Mouse (Mus musculus) left cerebral cortex, postnatal 14 days (tissue): ENCODE measurements around the gene Rasa1. TPM values are rescaled to one million over a fixed set of nuclear protein-coding genes. Genes with fewer than 3 reads are reported as not detected.
A peak's percentile ranks its signal among the peaks of the same experiment; 100 is the strongest.

Experiments used
- DNase-seq, 2 experiments: peaks; one replicate each; pipeline ENCODE4 v3.0.0; 2021 to 2022; ENCODE audit warnings: low spot score in 2 of 2, mixed read lengths in 1 of 2
- intact Hi-C: fragments of 180-260 bp; cut with DNase I; formaldehyde crosslinking; loops from one replicate; pipeline ENCODE4 v1.15.1; 2025
- long read RNA-seq, 2 experiments: library from polyadenylated mRNA; stranded (forward); transcript quantifications; one replicate each; pipeline ENCODE4 v2.0.0; 2021
- total RNA-seq, 2 experiments: library from RNA; stranded (reverse); gene quantifications; 2 replicates each; pipeline ENCODE4 v1.2.3; 2021

Gene Rasa1
- total RNA-seq: 10 to 100 TPM; 47.9 to 51.3 TPM
- long read RNA-seq, experiment 1, full-length matches to known transcripts: 37 of 41 reads
- long read RNA-seq, experiment 1, partial matches to known transcripts: 3 of 41 reads
- long read RNA-seq, experiment 1, other reads (novel, unspliced or antisense): 1 of 41 reads
- long read RNA-seq, experiment 2, full-length matches to known transcripts: 14 of 18 reads
- long read RNA-seq, experiment 2, partial matches to known transcripts: 1 of 18 reads
- long read RNA-seq, experiment 2, other reads (novel, unspliced or antisense): 3 of 18 reads

DNA sequence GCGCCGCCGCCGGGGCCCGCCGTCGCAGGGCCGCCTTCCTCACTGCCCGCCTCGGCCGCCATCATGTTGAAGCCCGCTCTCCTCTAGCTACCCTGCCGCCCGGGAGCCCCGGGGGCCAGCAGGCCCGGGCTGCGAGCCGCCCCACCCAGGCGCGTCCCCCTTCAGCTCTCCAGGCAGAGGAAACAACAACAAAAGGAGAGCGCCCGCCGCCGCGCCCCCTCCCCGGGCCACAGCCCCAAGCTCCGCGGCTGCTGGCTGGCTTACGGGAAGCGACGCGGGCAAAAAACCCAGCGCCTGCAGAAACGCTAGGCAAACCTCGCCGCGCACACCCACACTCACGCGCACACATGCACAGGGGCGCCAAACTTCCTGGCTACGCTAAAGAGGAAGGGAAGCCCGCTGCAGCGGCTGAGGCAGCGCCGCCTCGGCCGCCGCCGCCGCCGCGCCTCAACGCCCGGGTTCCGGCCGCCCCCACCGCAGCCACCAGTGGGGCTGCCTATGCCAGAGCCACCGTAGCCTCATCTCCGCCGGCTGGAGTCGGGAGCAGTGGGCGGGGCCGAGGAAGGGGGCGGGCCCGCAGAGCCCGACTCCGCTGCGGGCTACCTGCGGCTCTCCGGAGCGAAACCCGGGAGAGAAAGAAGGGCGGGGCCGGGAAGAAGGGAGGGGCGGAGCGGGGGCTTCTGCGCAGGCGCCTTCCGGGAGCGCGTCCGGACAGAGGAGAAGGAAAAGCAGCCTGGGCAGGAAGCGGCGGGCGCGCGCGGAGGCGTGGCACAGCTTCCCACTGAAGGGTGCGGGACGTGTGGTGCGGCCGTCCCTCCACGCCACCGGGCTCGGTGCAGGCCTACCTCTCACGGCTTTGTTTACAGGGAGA, at the start of gene Rasa1:
TSS of gene Rasa1 (minus strand) at position 288 of the 871 bp plus-strand sequence.
- DNase-seq: peak; percentile 92 to 93
- intact Hi-C loops: loop anchor here (5.0 kb wide), 1 partner anchor 148 kb away; no protein-coding TSS in a partner anchor

DNA sequence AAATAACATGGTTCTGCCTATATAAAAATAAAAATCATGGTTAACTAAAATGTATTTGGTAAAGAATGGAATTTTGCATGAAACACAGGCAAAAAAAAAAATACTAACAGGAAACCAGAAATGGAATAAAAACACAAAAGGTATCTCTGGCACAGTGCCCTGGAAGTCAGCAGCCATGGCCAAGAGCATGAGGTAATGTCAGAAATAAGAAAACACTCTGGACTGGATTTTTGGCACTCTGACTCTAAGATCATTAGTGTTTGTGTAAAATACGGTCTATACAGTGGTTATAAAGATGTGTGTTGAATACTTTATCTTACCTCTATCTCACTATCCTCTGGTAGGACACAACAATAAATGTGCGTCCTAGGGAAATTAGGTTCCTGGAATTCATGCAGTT, 22.6 kb upstream of the Rasa1 start:
- intact Hi-C loops: no loop called here
- DNase-seq: no peak

DNA sequence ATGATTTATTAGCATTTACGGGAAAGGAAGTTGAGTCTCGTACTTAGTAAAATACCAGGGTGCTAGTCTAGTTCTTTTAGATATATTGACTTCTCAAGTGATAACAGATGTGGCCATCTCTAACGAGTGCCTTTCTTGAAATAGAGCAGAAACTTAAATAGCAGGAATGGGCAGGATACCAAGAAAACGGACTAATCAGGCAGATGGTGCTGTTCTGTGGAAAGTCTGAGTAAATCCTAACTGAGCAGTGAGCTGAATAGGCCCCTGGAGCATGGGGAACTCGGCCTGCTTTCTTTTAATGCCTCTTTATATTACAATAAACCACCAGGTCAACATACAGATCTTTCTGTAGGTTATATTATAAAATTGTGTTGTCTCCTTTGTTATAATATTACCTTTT, 22.0 kb upstream of the Rasa1 start:
- intact Hi-C loops: no loop called here
- peak; percentile 66 to 74 for DNase-seq

DNA sequence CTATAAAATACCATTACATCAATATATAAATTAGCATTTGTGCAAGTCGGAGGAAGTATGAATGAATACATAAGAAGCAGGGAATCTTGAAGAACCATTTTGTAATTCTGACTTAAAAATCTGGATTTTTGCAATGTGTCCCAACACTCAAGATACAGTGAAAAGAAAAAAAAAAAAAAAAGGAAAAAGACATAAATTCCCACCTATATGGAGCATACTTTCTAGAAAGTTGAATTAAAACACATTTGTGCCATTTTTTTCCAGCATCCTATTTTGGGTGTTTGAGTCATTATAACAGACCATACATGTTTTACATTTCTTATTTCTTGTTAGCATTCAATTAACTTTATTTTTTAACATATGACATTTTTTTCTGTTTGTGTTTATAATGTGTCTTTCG, 21.6 kb upstream of the Rasa1 start:
- intact Hi-C loops: no loop called here
- DNase-seq: no peak

DNA sequence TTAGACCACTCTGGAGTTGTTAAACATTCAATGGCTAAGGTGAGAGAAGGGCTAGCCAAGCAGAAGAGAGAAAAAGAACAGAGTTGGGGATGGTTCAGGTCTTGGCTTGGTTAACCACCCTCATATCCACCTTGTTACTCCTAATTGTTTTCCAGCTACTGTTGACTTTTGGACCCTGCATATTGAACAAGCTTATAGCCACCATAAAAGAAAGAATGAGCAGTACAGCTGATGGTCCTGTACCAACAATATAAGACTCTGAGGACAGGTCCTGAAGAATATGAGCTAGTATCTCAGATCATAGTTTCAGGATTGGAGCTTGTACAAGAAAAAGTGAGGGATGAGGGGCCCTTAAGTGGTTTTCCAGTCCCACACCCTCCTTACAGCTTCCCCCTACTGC, 17.1 kb upstream of the Rasa1 start:
- intact Hi-C loops: no loop called here
- no peak for DNase-seq

DNA sequence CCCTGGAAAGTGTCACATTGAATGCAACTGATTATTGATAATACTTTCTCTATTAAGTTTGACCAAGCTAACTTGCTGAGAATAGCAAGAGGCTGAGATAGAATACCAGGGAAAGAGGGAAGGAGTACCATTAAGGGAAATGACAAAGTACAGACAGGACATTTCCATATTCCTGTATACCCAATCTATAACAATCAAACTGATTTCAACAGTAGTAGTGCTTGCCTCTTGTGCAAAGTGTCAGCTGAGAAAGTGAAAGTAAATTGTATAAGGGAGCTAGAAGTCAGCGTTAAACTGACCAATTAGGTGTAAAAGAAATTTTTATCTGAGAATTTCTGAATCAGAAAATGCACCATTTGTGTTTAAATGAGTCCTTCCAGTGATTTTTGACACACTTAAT, 1.7 kb upstream of the Rasa1 start:
- intact Hi-C loops: no loop called here

DNA sequence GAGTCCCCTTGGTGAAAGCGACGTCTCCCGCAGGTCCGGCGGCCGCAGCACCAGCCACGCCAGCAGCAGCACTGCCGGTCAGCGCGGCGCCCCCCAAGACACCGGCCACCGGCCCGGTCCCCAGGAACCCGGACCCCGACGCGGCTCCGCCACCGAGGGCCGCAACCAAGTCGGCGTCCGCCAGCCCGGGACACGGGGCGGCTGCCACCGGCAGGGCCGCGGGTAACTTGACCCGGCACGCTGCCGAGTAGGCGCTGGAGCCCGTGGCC, 422 bp downstream of the Rasa1 start:
- DNase-seq: peak in 1 of 2 experiments; percentile 29
- intact Hi-C loops: loop anchor here (5.0 kb wide), 1 partner anchor 149 kb away; no protein-coding TSS in a partner anchor

More for the DNA sequence above, 1.7 kb upstream of the Rasa1 start:
- DNase-seq: no peak

DNA sequence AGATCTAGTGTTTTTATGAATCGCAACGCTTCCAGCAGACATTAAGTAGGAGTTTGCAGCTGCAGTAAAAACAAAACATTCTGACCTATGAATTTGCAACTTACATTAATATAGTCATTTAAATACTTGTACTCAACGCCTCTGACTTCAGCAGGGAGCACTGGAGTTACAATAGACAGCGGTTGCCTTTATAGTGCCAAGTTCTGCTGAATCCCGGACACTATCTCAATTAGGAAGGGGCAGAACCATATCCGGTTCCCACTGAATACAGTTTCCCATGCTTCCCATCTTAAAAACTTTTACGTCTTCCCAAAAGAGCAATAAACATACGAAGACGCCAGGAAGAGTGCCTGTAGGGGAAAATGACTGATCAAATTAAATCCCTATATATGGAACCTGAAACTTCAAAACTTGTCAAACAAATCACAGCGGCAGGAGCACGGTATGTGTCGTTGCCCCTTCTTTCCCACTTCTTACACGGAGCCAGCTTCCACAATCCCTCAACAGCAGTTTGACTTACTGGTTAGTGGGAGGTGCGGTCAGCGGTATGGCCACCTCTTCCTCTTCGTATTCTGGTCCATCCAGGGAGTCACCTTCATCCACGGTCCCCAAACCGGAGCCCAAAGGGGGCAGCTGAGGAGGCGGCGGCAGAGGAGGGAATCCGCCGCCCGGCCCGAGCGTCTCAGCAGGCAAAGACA, 905 bp downstream of the Rasa1 start:
- DNase-seq: peak in 1 of 2 experiments; percentile 14
- intact Hi-C loops: loop anchor here (5.0 kb wide), 1 partner anchor 149 kb away; no protein-coding TSS in a partner anchor

DNA sequence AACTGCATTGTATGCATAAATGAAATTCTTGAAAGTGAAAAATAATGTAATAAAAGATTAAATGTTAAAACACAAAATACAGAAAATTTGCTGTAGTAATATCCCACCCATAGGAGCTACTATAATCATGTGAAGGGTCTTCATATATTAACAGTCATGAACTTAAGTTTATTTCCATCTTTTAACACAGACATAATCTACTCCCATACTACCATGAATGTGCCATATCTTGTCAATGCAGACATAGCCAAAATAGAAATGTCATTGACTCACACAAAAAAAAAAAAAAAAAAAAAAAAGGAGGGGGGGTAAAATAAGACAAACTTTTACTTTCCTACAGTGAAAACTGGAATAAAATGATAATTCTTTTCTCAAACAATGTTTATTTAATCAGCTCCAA, 6.3 kb downstream of the Rasa1 start:
- intact Hi-C loops: no loop called here

DNA sequence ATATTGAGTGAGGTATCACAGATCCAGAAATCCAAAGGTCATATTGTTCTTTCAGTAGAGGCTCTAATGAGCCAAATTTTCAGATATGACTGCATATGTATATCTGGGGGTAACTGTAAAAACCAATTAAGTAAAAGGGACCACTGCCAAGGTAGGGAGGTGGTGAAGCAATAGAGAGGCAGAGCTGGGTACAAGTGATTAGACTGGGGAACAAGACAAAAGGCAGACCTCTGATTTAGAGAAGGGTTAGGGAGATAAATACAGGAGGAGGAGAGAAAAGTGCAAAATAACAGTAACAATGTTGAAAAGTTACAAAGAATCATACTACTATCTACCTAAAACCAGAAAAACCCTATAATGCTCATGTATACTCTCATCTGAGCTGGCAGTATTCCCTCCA, 10.0 kb downstream of the Rasa1 start:
- DNase-seq: no peak
- intact Hi-C loops: no loop called here

More for the DNA sequence above, 6.3 kb downstream of the Rasa1 start:
- DNase-seq: no peak

DNA sequence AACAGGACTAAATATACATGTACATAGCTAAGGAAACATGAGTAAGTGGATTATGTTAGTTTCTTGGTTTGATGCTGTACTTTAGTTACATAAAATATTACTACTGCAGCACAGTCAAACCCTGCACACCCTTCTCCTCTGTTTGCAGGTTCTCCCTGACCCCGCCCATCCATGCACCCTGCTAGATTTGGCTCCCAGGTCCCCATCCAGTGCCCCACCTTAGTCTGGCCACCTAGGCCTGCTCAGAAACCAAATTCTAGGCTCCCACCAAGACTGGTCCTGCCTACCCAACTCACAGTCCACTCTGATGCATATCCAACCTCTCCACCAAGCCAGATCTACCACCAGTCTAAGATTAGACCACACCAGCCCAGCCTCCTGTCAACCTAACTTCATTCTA, 14.4 kb downstream of the Rasa1 start:
- intact Hi-C loops: no loop called here
- DNase-seq: no peak

DNA sequence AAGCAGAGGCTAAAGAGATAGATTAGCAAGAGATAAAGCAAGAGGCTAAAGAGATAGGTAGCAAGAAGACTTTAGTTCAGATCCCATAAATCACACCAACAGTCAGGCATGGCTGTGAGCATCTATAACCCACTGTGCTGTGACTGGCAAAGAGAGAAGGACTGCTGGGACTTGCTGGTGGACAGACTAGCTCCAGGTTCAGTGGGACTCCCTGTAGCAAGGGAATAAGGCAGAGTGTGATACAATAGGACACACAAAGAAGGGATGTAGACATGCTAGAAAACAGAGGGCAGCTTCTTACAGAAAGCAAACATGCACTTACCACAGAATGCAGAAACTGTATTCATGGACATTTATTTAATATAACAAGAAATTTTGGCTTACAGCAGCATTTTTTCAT, 15.1 kb downstream of the Rasa1 start:
- DNase-seq: no peak
- intact Hi-C loops: no loop called here

DNA sequence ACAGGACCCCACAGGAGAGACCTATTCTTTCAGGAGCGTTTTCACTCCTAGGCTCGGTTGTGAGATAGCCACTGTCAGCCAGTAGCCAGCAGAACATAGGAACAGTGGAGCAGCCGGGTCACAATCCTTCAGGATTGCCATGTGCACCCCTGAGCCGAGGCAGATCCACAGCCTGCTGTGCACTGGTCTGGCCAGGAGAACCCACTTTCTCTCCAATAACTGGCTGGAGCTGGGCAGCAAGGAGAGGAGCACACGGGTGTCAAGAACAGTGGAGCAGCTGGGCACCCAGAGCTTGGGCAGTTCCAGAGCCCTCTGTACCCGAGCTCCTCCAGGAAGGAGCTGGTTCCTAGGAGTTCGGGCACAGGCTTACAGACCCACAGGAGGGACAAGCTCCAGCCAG, 50.2 kb downstream of the Rasa1 start:
- intact Hi-C loops: no loop called here

DNA sequence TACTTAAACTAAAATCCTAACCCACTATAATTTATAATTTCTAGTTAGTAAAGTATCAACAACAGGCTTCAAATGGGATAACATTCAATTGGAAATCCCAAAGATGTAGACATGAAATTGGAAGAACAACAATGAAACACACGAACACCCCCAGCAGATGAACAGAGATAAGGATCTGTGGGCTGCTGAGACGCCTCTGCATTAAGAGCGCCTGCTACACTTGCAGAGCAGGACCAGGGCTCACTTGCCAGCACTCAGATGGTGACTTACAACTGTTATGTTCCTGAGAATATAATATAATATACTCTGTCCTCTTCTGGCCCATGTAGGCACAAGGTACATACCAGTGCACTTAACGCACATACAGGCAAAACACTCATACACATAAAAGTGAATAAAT, 70.3 kb downstream of the Rasa1 start:
- intact Hi-C loops: no loop called here

More for the DNA sequence above, 50.2 kb downstream of the Rasa1 start:
- no peak for DNase-seq

DNA sequence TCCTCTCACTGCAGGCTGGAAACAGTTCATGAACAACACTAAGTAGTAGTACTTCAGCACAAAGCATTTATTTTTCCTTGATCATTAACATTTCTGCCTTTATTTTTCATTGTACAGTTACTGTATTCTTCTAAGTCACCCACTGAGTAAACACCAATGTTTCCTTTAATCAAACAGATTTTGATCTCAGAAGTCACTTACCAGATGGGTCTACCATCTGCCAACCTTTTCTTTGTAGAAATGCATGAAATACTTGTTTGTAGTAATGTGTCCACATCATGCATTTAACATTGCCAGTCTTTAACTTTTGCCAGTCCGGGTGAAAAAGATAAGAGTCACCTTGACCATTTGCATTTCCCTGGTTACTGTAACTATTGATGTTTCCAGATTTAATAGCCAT, 78.6 kb downstream of the Rasa1 start:
- no peak for DNase-seq
- intact Hi-C loops: no loop called here

More for the DNA sequence above, 70.3 kb downstream of the Rasa1 start:
- DNase-seq: no peak

DNA sequence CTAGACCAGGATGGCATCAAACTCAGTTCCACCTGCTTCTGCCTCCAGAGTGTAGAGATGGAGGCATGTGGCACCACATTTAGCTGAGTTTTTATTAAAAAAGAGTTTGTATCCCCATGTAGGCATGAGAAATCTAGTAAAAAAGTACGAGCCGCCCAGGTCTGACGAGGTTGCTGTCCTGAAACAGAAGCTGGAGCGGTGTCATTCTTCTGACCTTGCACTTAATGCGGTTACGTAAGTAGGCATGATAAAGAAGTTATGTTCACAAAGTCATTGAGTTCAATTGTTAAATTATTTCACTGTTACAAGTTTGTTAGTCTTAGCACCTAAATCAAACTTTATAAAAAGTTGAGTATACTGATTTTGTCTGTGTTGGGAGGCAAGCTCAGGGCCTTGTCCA, 80.3 kb downstream of the Rasa1 start:
- intact Hi-C loops: no loop called here
- no peak for DNase-seq

DNA sequence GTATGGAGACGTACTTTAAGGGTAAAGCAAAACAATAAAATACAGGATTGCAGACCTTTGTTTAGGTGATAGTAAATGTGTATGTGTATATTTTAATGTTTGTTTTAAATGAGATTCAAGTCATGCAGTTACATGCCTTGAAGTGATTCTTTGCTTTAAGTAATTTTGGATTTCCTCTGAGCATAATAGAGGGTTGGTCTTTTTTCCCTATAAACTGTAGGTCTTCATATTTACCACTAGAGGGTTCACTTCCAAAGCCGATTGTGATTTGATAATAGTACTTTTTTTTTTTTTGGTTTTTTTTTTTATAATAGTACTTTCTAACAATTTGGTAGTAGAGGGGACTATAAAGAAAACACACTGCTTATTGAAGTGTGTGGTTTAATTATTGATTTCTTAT, 81.4 kb downstream of the Rasa1 start:
- no peak for DNase-seq
- intact Hi-C loops: no loop called here

DNA sequence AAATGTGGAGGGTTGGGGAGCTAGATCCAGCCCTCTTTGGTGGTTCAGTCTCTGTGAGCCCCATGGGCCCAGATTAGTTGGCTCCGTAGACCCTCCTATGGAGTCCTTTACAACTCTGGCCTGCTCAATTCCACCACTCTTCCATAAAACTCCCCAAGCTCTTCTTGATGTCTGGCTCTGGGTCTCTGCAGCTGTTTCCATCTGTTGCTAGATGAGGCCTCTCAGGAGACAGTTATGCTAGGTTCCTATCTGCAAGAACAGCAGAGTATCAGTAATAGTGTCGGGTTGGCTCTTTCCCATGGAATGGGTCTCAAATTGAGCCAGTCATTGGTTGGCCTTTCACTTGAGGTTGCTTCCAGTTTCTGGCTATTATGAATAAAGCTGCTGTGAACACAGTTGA, 97.7 kb downstream of the Rasa1 start:
- no peak for DNase-seq

DNA sequence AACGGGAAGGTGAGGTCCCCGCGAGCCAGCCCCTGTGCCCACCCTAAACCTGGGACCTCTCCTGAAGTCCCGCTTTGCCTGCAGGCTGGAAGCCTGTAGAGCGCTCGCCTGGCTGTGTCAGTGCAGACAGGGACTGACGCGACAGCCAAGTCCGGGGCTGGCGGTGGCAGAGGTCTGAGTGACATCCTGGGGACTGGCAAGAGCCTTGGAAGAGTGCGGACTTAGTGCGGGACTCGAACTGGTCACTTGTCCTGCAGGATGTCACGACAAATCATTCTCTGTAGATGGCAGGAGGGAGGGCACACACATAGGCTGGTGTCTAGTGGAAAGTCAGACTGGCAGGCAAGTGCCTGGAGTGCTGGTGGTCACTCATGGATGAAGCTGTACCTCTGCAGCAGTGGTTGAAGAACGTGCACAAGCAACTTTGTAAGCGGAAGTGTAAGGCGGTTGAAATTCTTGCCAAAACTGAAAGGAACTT, 99.2 kb downstream of the Rasa1 start:
- intact Hi-C loops: no loop called here
- DNase-seq: peak in 1 of 2 experiments; percentile 10

More for the DNA sequence above, 97.7 kb downstream of the Rasa1 start:
- intact Hi-C loops: no loop called here
